Mouse (Mus musculus) megakaryocyte, embryonic 14.5 days (primary cell): ENCODE results near the gene Rnf150.

Source experiments
- FLI1 ChIP-seq: IDR thresholded peaks from 2 replicates; pipeline ENCODE4 v1.6.1; 2012; ENCODE audit warnings: low read length, inconsistent platforms, mixed read lengths
- GATA1 ChIP-seq: IDR thresholded peaks from 3 replicates; pipeline ENCODE4 v1.6.1; 2012; ENCODE audit warnings: mixed read lengths, low read length, inconsistent platforms, borderline replicate concordance

DNA sequence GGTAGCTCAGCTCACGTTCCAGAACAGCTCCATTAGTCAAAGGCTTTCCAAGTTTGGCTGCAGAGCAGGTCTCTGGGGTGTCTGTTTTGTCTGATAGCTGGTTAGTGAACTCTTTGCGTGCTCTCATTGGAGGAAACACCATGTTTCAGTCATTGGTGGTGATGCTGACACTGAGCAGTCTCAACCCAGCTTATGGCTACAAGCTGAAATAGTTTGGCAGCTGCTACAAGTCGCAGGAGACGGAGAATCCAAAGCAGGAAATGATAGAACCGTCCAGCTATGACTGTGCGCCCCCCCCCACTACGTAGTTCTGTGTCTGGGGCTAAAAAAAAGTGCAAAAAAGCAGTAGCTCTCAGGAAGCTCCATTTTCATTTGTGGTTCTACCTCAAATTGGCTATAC is 12.0 kb downstream of the Rnf150 start:
- TF ChIP-seq FLI1 (no peak), GATA1 (no peak)
